Mouse (Mus musculus): Measurements from ENCODE around the gene Pnpla7.

The Pnpla7 gene

DNA sequence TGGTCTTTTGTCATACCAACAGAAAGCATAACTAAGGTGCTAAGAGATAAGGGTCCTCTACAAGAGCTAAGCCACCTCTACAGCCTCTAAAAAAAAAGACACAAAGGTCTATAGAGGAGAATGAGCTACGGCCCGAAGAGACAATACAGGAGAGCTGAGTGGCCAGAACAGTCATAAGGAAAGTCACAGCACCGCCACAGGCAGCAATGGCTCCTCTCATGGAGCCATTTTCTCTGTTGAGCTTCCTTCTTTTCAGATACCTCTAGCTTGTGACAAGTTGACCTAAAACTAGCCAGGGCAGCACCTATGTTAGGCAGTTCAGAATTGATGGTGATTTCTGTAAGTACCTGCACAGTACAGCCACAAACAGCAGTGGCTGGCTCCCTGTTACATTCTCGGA is 90.7 kb downstream of the Pnpla7 start:
- no peak for DNase-seq (ENCODE audit: low read depth, low spot score)

DNA sequence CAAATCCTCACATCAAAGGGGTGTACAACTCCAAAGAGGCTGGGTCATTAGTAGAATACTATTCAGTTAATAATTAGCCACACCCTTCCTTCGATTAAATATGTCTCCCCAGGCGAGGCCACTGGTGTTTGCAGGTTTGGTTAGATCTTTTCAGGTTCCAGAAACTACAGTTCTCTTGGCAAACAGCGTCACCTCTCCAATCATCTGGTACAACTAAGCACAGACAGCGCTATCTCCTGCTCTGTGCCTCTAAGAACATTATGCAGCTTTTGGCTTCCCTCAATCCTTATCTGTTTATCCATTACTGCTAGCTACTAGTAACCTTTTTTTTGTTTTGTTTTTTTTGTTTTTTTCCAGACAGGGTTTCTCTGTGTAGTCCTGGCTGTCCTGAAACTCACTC is 93.7 kb downstream of the Pnpla7 start:
- no peak for DNase-seq (ENCODE audit: low read depth, low spot score)

DNA sequence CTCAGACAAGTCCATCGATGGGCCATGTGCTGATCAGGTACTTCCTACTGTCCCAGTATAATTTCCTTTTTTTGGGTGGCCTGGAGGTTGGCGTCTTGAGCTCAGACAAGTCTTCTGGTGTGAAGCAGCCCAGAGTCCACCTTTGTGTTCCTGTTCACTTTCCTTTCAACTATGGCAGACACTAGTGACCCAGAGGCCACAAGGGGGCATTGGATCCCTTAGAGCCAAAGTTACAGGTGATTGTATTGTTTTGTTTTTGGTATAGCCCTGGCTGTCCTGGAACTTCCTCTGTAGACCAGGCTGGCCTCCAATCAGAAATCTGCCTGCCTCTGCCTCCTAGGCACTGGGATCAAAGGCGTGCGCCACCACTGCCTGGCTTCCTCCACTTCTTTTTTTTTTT is 96.6 kb downstream of the Pnpla7 start:
- no peak for DNase-seq (ENCODE audit: low read depth, low spot score)

GRCm38 (mm10) chr2:25075506-25075905 is 99.7 kb downstream of the Pnpla7 start:
- DNase-seq (ENCODE audit: low read depth, low spot score) = no peak

- DNase-seq (ENCODE audit: low read depth, low spot score) = no peak
Observed at GRCm38 (mm10) chr2:25078967-25079366, 103.1 kb downstream of the Pnpla7 start.

- DNase-seq (ENCODE audit: low read depth, low spot score) = no peak
Observed at GRCm38 (mm10) chr2:25080076-25080475, 104.2 kb downstream of the Pnpla7 start, which contains the start of gene Entpd8. Entpd8 (plus strand) TSS chr2:25080304.

- DNase-seq (ENCODE audit: low read depth, low spot score) = no peak
Observed at GRCm38 (mm10) chr2:25083697-25084096, 107.9 kb downstream of the Pnpla7 start.

DNA sequence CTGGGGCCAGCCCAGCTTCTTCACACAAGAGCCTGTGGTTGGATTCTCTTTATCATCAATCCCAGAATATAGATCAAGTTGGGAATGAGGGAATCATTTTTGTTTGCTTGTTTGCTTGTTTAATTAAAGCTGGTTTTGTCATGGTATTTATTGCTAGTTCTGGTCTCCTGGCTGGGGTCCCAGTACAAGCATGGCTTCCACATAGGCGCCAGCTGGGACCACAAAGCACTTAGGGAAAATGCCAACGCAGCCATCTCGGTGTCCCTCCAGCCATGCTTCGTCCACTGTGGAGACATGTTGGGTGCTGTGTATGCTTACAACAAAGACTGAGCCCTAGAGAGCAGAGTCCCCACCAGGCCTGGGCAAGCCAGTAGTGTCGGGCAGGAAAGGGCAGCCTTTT is 109.7 kb downstream of the Pnpla7 start:
- DNase-seq (ENCODE audit: low read depth, low spot score) = no peak

GRCm38 (mm10) chr2:25087842-25088241 is 112.0 kb downstream of the Pnpla7 start:
- no peak for DNase-seq (ENCODE audit: low read depth, low spot score)

DNA sequence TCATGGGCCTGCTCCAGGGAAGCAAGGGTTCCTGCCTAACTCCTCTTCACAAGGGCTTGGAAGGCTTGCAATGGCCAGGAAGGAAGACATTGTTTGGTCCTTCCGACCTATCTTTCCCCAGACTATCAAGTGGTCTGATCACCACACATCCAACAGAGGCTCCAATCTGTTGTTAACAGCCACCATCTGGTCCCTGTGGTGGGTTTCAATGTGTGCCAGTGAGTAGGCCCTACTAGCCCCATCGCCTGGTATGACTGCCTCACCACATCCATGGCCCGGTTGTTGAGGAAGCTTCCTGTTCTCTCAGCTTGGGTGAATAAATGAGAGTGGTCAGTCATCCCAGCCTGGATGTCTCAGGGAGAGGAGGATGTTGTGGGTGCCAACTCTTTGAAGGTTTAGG is 112.8 kb downstream of the Pnpla7 start:
- no peak for DNase-seq (ENCODE audit: low read depth, low spot score)

DNA sequence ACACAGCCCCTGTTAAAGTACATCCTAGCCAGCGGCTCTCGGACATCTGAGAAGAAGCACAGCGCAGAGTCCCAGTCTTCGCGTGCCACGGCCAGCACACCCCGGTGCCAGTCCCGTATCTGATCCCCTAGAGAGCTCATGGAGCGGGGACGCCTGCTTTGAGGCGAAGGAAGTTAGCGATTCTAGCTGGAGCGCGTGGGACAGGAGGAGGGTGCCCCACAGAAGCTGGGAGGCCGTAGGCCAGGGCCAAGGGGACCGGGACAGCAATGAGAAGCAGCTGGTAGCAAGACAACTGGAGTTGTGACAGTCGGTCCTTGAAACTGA is 118.9 kb downstream of the Pnpla7 start:
- DNase-seq (ENCODE audit: low read depth, low spot score) = no peak

- peak; percentile 27 for DNase-seq (ENCODE audit: low read depth, low spot score)
Observed at GRCm38 (mm10) chr2:25095109-25095850, 119.4 kb downstream of the Pnpla7 start, which contains the start of gene Noxa1. Noxa1 (minus strand) TSS chr2:25095149.

- no peak for DNase-seq (ENCODE audit: low read depth, low spot score)
Observed at GRCm38 (mm10) chr2:25098005-25098615, 122.3 kb downstream of the Pnpla7 start.

- DNase-seq (ENCODE audit: low read depth, low spot score) = no peak
Observed at GRCm38 (mm10) chr2:25098956-25099355, 123.1 kb downstream of the Pnpla7 start.

DNA sequence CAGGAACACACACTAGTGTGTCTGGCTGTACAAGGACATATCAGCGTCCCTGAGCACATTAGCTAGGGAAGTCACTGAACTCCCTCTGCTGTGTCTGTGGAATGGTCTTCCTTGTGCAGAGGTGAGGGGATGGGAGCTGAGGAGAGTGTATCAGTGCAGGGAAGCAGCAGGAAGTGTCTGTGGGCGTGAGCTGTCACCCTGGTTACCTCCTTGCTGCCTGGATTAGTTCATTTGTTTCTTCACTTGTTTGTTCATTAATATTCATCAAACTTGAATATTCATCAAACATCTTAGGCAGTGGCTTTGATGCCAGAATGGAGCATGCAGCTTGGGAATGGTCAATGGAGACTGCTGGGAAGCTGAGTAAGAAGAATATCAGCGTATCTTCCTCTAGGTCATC is 123.9 kb downstream of the Pnpla7 start:
- DNase-seq (ENCODE audit: low read depth, low spot score) = no peak
